Mouse (Mus musculus): ENCODE results near the gene Tex26.

DNA sequence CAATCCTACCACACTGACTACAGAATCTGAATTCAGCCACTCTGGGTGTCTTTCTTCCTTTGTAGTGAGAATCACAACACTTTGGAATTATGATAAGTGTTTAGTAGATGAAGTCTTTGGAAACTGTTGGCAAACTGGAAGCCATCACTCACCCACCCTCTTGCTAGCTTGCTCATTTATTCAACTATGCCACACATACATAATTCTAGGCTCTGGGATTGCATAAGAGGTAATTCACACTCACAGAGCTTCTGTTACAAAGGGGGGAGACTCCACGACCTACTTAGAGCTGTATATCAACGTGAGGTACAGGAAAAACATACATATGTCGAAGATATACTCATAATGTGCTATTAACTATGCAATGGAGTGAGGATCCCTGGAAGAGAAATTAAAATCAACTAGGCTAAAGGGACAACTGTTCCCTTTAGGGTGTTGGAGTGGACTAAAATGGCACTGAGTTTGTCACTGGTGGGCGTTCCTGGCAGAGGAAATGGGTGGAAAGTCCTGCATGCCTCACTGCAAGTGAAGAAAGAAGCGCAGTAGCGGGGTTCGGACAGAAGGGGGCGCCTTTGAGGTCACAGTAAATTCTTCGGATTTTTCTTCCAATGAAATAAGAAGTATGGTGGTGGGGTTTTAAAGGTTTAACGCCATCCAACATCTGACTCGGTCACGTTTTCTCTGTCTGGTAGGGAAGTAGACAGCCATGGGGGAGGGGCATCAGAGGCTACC, 44.0 kb downstream of the Tex26 start:
- TF ChIP-seq CTCF (IDR thresholded peaks at IDR 0.05; ENCODE audit: low read depth) (peak; percentile 44), EP300 (optimal IDR thresholded peaks at IDR 0.05) (no peak)
